Mouse (Mus musculus) midbrain, postnatal 0 days (tissue): ENCODE measurements around the gene Pkp3. TPM values are rescaled to one million over a fixed set of nuclear protein-coding genes. Genes with fewer than 3 reads are reported as not detected.

Source experiments
- ATAC-seq: fragments of 200-750 bp; cut with Nextera tagmentation; 2 replicates; pipeline ENCODE4 v1.8.0; 2017; ENCODE audit warnings: moderate number of reproducible peaks, mild to moderate bottlenecking, moderate TSS enrichment, moderate library complexity; ENCODE audit not compliant: low FRiP score
- DNase-seq: peaks from one replicate; pipeline ENCODE4 v3.0.0-alpha.2; 2015; ENCODE audit warnings: low spot score
- H3K27ac ChIP-seq: fragments of 300-500 bp; sonication (generic); 2 replicates; pipeline ENCODE4 v1.5.1; 2014; ENCODE audit warnings: low read depth, mild to moderate bottlenecking, low read length, mixed read lengths
- H3K27me3 ChIP-seq: fragments of 300-500 bp; sonication (generic); 2 replicates; pipeline ENCODE4 v1.6.1; 2014; ENCODE audit warnings: low read length, control low read depth, mixed read lengths; ENCODE audit not compliant: insufficient read depth
- H3K36me3 ChIP-seq: fragments of 300-500 bp; sonication (generic); 2 replicates; pipeline ENCODE4 v1.6.1; 2014; ENCODE audit warnings: low read length, control low read depth, mixed read lengths; ENCODE audit not compliant: insufficient read depth
- H3K4me1 ChIP-seq: fragments of 300-500 bp; sonication (generic); 2 replicates; pipeline ENCODE4 v1.6.1; 2014; ENCODE audit warnings: mild to moderate bottlenecking, control low read depth, antibody characterized with exemption, low read length, mixed read lengths; ENCODE audit not compliant: insufficient read depth
- H3K4me2 ChIP-seq: fragments of 300-500 bp; sonication (generic); 2 replicates; pipeline ENCODE4 v1.6.1; 2014; ENCODE audit warnings: low read depth, mild to moderate bottlenecking, low read length, mixed read lengths; ENCODE audit not compliant: poor library complexity, severe bottlenecking
- H3K4me3 ChIP-seq: fragments of 300-500 bp; sonication (generic); 2 replicates; pipeline ENCODE4 v1.5.1; 2014; ENCODE audit warnings: low read depth, mild to moderate bottlenecking, low read length, moderate library complexity
- H3K9ac ChIP-seq: fragments of 300-500 bp; sonication (generic); replicated peaks from 2 replicates; pipeline ENCODE4 v1.6.1; 2014; ENCODE audit warnings: mild to moderate bottlenecking, low read length, moderate library complexity, mixed read lengths; ENCODE audit not compliant: poor library complexity, severe bottlenecking
- H3K9me3 ChIP-seq: fragments of 300-500 bp; sonication (generic); 2 replicates; pipeline ENCODE4 v1.6.1; 2016; ENCODE audit warnings: low read length, control low read depth
- CTCF ChIP-seq: IDR thresholded peaks from 2 replicates; pipeline ENCODE4 v1.5.1; 2016; ENCODE audit warnings: antibody characterized with exemption, mild to moderate bottlenecking
- WGBS: fragments of 180-500 bp; shearing (Covaris S2); extraction: QIAGEN DNeasy Blood & Tissue Kit; methylation state at CpG from one replicate; pipeline ENCODE4 v1.1.7; 2014; 5-methylcytosine and 5-hydroxymethylcytosine counted together
- polyA plus RNA-seq: library from polyadenylated mRNA; unstranded; fragments of >200 nt; fragmentation: Nextera tagmentation; extraction: Ambion mirVana; gene quantifications from 2 replicates; pipeline ENCODE4 v1.2.1, GENCODE M21; 2015
- total RNA-seq: library from RNA; depleted of rRNA; stranded (reverse); fragments of >200 nt; gene quantifications from 2 replicates; pipeline ENCODE4 v1.2.3, GENCODE M21; 2014

Gene Pkp3
- total and polyA plus RNA-seq, 2 experiments from 2014 or later = 0.49 TPM; not detected in 1

- DNase-seq (no peak), ATAC-seq (no peak)
- TF ChIP-seq CTCF = no peak
- Histone ChIP-seq H3K4me1 (no peaks in the 10 kb centered on the region), H3K27me3 (no peaks in the 10 kb centered on the region), H3K4me3 (no peak overlapping the region), H3K4me2 (no peak overlapping the region), H3K9me3 (no peaks in the 10 kb centered on the region), H3K36me3 (no peaks in the 10 kb centered on the region), H3K27ac (no peak overlapping the region), H3K9ac (no peak overlapping the region)
- WGBS = 86% methylated on average over 9 of the region's 9 CpGs
Measured at GRCm38 (mm10) chr7:141115874-141116273, 37.9 kb downstream of the Pkp3 start.

GRCm38 (mm10) chr7:141117636-141118035 is 39.6 kb downstream of the Pkp3 start, which contains the start of gene Ano9:
Gene Ano9, minus strand, starts transcription at chr7:141117806.
- Histone ChIP-seq H3K36me3 (no peaks in the 10 kb centered on the region), H3K9me3 (no peaks in the 10 kb centered on the region), H3K27me3 (no peaks in the 10 kb centered on the region), H3K4me2 (no peak within 1 kb of the TSS), H3K27ac (no peak within 1 kb of the TSS), H3K4me3 (no peak within 1 kb of the TSS), H3K9ac (no peak within 1 kb of the TSS), H3K4me1 (no peaks in the 10 kb centered on the region)
- no peak for ATAC-seq
- 12% methylated on average over 9 of the region's 9 CpGs for WGBS
- TF ChIP-seq CTCF = no peak
- no peak for DNase-seq

DNA sequence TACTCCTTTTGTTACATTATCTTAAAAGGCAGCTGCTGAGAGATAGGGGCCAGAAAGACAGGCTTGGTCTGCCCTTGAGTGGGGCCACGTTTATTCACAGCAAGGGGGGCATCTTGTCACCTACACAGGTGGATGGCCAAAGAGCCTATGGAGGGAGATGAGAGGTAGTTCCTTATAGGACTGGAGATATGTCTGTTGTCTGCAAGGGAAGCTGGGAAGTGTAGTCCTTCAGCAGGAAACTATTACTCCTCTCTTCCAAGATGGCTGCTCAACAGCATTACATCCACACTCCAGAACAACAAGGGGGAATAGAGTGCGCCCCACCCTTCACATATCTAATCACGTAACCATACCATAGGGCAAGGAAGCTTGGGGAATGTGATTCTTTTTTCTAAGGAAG is 41.5 kb downstream of the Pkp3 start:
- no peak overlapping the region for H3K4me3 ChIP-seq
- H3K4me2 ChIP-seq = no peak overlapping the region
- no peaks in the 10 kb centered on the region for H3K27me3 ChIP-seq
- TF ChIP-seq CTCF = no peak
- no peaks in the 10 kb centered on the region for H3K9me3 ChIP-seq
- ATAC-seq (no peak), DNase-seq (peak; percentile 12)
- no peaks in the 10 kb centered on the region for H3K4me1 ChIP-seq
- no peak overlapping the region for H3K27ac ChIP-seq
- WGBS = 72% methylated on average over 3 of the region's 3 CpGs
- H3K9ac ChIP-seq = no peak overlapping the region
- H3K36me3 ChIP-seq = no peaks in the 10 kb centered on the region

- Histone ChIP-seq H3K27me3 (no peaks in the 10 kb centered on the region), H3K4me2 (no peak overlapping the region), H3K36me3 (no peaks in the 10 kb centered on the region), H3K4me1 (no peaks in the 10 kb centered on the region), H3K27ac (no peak overlapping the region), H3K9ac (no peak overlapping the region), H3K4me3 (no peak overlapping the region), H3K9me3 (no peaks in the 10 kb centered on the region)
- ATAC-seq = no peak
- TF ChIP-seq CTCF = no peak
- DNase-seq = no peak
- WGBS = 81% methylated on average over 3 of the region's 3 CpGs
Measured at GRCm38 (mm10) chr7:141120605-141121004, 42.6 kb downstream of the Pkp3 start.

DNA sequence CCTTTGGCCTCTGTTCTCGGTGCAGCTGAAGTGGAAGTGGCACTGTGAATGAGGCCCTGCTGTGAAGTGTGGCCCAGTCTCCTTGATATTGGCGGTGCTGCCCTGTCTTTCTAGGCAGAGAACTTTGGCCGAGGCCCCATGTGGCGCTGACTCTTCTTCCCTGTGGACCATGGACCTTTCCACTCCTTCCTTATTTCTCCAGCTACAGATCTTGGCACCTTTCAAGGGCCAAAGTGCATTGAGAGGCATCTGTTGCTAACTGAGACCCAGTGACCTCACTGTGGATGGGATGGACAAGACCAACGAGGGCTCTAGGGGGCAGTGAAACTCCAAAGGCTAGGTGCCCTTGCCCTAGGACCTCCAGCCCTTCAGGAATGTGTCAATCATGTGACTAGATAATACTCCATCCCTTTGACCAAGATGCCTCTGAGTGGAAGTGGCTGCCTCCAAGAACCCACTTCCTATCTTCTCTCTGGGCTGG is 43.1 kb downstream of the Pkp3 start:
- Histone ChIP-seq H3K4me2 (no peak overlapping the region), H3K27me3 (no peaks in the 10 kb centered on the region), H3K9me3 (no peaks in the 10 kb centered on the region), H3K4me1 (no peaks in the 10 kb centered on the region), H3K27ac (no peak overlapping the region), H3K9ac (no peak overlapping the region), H3K36me3 (no peaks in the 10 kb centered on the region), H3K4me3 (no peak overlapping the region)
- no peak for TF ChIP-seq CTCF
- WGBS = 79% methylated on average over 5 of the region's 5 CpGs
- DNase-seq = no peak
- ATAC-seq = no peak

DNA sequence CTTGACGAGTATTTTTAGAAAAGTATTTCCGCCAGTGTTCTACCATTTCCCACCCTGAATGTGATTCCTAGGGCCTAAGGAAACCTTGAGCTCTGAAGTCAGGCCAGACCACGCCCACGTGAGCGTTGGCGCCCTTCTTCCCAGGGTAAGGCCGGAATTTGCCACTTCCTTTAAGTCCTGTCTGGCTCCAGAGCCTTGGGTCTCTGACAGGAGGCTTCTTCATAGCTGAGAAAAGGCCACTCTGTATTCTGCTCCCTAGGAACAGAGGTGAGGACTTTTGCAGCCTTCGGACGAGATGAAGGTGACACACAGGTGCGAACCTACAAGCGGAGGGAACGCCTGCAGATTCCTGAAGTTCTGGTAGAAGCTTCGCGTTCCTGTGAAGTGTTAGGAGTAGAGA is 44.2 kb downstream of the Pkp3 start, which contains the start of gene Ptdss2:
Gene Ptdss2 (plus strand): TSS at position 138 of the 400 bp plus-strand sequence.
- peak within 1 kb of the TSS; percentile 77 for H3K27ac ChIP-seq
- no peak for DNase-seq
- WGBS = 55% methylated on average over 14 of the region's 14 CpGs
- no peaks in the 10 kb centered on the region for H3K4me1 ChIP-seq
- no peak for TF ChIP-seq CTCF
- H3K27me3 ChIP-seq = no peaks in the 10 kb centered on the region
- peak within 1 kb of the TSS; percentile 53 for H3K4me3 ChIP-seq
- no peaks in the 10 kb centered on the region for H3K9me3 ChIP-seq
- ATAC-seq = no peak
- H3K36me3 ChIP-seq = no peaks in the 10 kb centered on the region
- H3K9ac ChIP-seq = peak within 1 kb of the TSS; percentile 65
- H3K4me2 ChIP-seq = peak within 1 kb of the TSS; percentile 74
